Mouse (Mus musculus) midbrain, embryonic 11.5 days (tissue): ENCODE measurements around the gene Lax1. TPM values are rescaled to one million over a fixed set of nuclear protein-coding genes. Genes with fewer than 3 reads are reported as not detected.

Experiments
- ATAC-seq: fragments of 200-750 bp; cut with Nextera tagmentation; 2 replicates; pipeline ENCODE4 v1.8.0; 2017; ENCODE audit warnings: moderate TSS enrichment, moderate library complexity; ENCODE audit not compliant: low FRiP score
- DNase-seq: peaks from one replicate; pipeline ENCODE4 v3.0.0; 2015; ENCODE audit warnings: low spot score; ENCODE audit errors: missing footprints
- H3K27ac ChIP-seq: fragments of 300-500 bp; sonication (generic); 2 replicates; pipeline ENCODE4 v1.5.1; 2014; ENCODE audit warnings: low read depth, low read length
- H3K27me3 ChIP-seq: fragments of 300-500 bp; sonication (generic); 2 replicates; pipeline ENCODE4 v1.6.1; 2014; ENCODE audit warnings: mild to moderate bottlenecking, low read length, moderate library complexity, mixed read lengths; ENCODE audit not compliant: control insufficient read depth, insufficient read depth
- H3K36me3 ChIP-seq: fragments of 300-500 bp; sonication (generic); 2 replicates; pipeline ENCODE4 v1.6.1; 2014; ENCODE audit warnings: mild to moderate bottlenecking, low read length, moderate library complexity, mixed read lengths; ENCODE audit not compliant: control insufficient read depth, insufficient read depth
- H3K4me1 ChIP-seq: fragments of 300-500 bp; sonication (generic); 2 replicates; pipeline ENCODE4 v1.6.1; 2014; ENCODE audit warnings: low read length; ENCODE audit not compliant: control insufficient read depth, insufficient read depth
- H3K4me2 ChIP-seq: fragments of 300-500 bp; sonication (generic); 2 replicates; pipeline ENCODE4 v1.6.1; 2014; ENCODE audit warnings: mild to moderate bottlenecking, moderate library complexity
- H3K4me3 ChIP-seq: fragments of 300-500 bp; sonication (generic); 2 replicates; pipeline ENCODE4 v1.5.1; 2014; ENCODE audit warnings: low read depth, low read length
- H3K9ac ChIP-seq: fragments of 300-500 bp; sonication (generic); 2 replicates; pipeline ENCODE4 v1.6.1; 2014; ENCODE audit warnings: low read length
- H3K9me3 ChIP-seq: fragments of 300-500 bp; sonication (generic); 2 replicates; pipeline ENCODE4 v1.6.1; 2016; ENCODE audit warnings: low read length; ENCODE audit not compliant: control insufficient read depth
- WGBS: fragments of 180-500 bp; shearing (Covaris S2); extraction: QIAGEN DNeasy Blood & Tissue Kit; methylation state at CpG from one replicate; pipeline ENCODE4 v1.1.7; 2014; 5-methylcytosine and 5-hydroxymethylcytosine counted together
- polyA plus RNA-seq: library from polyadenylated mRNA; unstranded; fragments of >200 nt; fragmentation: Nextera tagmentation; extraction: Ambion mirVana; gene quantifications from 2 replicates; pipeline ENCODE4 v1.2.1, GENCODE M21; 2014

The Lax1 gene
- polyA plus RNA-seq, 1 experiment from 2014 or later, result 0.20 TPM

- Histone ChIP-seq H3K36me3 (no peaks in the 10 kb centered on the region), H3K4me3 (no peak overlapping the region), H3K9ac (no peak overlapping the region), H3K9me3 (no peaks in the 10 kb centered on the region), H3K27me3 (no peaks in the 10 kb centered on the region), H3K4me1 (peaks cover 5% of the 10 kb centered on the region; the same call in 1 of the 2 replicates), H3K27ac (no peak overlapping the region), H3K4me2 (no peak overlapping the region)
- DNase-seq (no peak), ATAC-seq (no peak)
- 90% methylated on average over 1 of the region's 1 CpGs for WGBS
Observed at GRCm38 (mm10) chr1:133694876-133695275, 5.0 kb upstream of the Lax1 start.

DNA sequence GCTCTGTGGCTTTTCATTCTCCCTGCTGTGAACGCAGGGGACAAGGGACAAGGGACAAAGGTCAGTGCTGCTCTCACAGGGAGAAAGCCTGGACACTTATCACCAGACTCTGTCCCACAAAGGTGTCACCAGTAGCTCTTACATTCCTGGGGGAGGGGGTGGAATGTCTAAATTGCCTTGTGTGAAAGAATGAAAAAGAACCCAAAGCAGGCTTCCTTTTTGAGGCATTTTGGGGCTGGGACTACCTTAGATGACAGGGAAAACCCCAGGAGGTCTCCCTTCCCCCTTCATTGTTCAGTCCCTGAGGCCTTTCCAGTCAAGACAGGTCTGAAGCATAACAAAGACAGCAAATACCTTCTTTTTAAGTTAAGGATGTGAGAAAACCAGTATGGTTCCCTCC, 4.4 kb upstream of the Lax1 start:
- Histone ChIP-seq H3K9ac (no peak overlapping the region), H3K9me3 (no peaks in the 10 kb centered on the region), H3K4me1 (peaks cover 5% of the 10 kb centered on the region; the same call in 1 of the 2 replicates), H3K4me3 (no peak overlapping the region), H3K4me2 (no peak overlapping the region), H3K27ac (no peak overlapping the region), H3K27me3 (no peaks in the 10 kb centered on the region), H3K36me3 (no peaks in the 10 kb centered on the region)
- DNase-seq, result no peak
- WGBS, result 0% methylated on average over 1 of the region's 1 CpGs
- ATAC-seq, result no peak

GRCm38 (mm10) chr1:133693536-133694114, 3.7 kb upstream of the Lax1 start:
- DNase-seq (no peak), ATAC-seq (no peak)
- no peaks in the 10 kb centered on the region for H3K27me3 ChIP-seq
- H3K4me3 ChIP-seq, result no peak overlapping the region
- H3K4me2 ChIP-seq, result no peak overlapping the region
- no peak overlapping the region for H3K27ac ChIP-seq
- H3K9ac ChIP-seq, result no peak overlapping the region
- WGBS, result 72% methylated on average over 11 of the region's 11 CpGs
- peaks cover 5% of the 10 kb centered on the region; the same call in 1 of the 2 replicates for H3K4me1 ChIP-seq
- no peaks in the 10 kb centered on the region for H3K9me3 ChIP-seq
- H3K36me3 ChIP-seq, result no peaks in the 10 kb centered on the region

DNA sequence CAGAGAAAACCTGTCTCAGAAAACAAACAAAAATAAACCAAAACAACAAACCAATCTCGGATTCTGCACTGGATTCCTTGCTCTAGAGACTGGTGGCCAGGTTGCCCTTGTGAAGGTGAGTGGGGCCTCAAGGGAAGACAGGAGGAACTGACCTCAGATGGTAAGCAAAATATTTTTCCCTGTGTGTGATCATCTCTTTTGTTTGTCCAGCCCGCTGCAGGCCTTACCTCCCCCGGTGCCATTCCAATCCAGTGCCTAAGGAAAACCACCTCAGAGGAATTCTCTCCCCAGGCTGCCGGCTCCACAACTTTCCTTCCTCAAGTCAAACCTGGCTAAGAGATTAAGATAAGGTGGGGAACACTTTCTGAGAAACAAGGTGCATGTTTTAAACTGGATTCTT, 2.3 kb upstream of the Lax1 start:
- no peak overlapping the region for H3K4me3 ChIP-seq
- H3K4me1 ChIP-seq, result peaks cover 5% of the 10 kb centered on the region; the same call in 1 of the 2 replicates
- ATAC-seq (no peak), DNase-seq (no peak)
- H3K9me3 ChIP-seq, result no peaks in the 10 kb centered on the region
- no peaks in the 10 kb centered on the region for H3K36me3 ChIP-seq
- no peak overlapping the region for H3K27ac ChIP-seq
- H3K4me2 ChIP-seq, result no peak overlapping the region
- no peak overlapping the region for H3K9ac ChIP-seq
- 38% methylated on average over 4 of the region's 4 CpGs for WGBS
- no peaks in the 10 kb centered on the region for H3K27me3 ChIP-seq

- Histone ChIP-seq H3K4me1 (peaks cover 5% of the 10 kb centered on the region; the same call in 1 of the 2 replicates), H3K27me3 (no peaks in the 10 kb centered on the region), H3K9me3 (no peaks in the 10 kb centered on the region), H3K27ac (no peak overlapping the region), H3K4me2 (no peak overlapping the region), H3K9ac (no peak overlapping the region), H3K36me3 (no peaks in the 10 kb centered on the region), H3K4me3 (no peak overlapping the region)
- 94% methylated on average over 6 of the region's 6 CpGs for whole genome bisulfite sequencing
- DNase-seq (no peak), ATAC-seq (no peak)
Observed at GRCm38 (mm10) chr1:133691046-133691445, 1.1 kb upstream of the Lax1 start.

GRCm38 (mm10) chr1:133688301-133688700, 1.6 kb downstream of the Lax1 start:
- no peak overlapping the region for H3K27ac ChIP-seq
- no peaks in the 10 kb centered on the region for H3K4me1 ChIP-seq
- H3K36me3 ChIP-seq, result no peaks in the 10 kb centered on the region
- H3K4me3 ChIP-seq, result no peak overlapping the region
- 63% methylated on average over 7 of the region's 7 CpGs for WGBS
- no peaks in the 10 kb centered on the region for H3K27me3 ChIP-seq
- DNase-seq (peak; percentile 56), ATAC-seq (no peak)
- H3K4me2 ChIP-seq, result no peak overlapping the region
- no peak overlapping the region for H3K9ac ChIP-seq
- H3K9me3 ChIP-seq, result no peaks in the 10 kb centered on the region

GRCm38 (mm10) chr1:133685749-133686519, 4.0 kb downstream of the Lax1 start:
- 83% methylated on average over 10 of the region's 10 CpGs for WGBS
- ATAC-seq, result no peak
- H3K4me3 ChIP-seq, result no peak overlapping the region
- no peak for DNase-seq
- no peak overlapping the region for H3K9ac ChIP-seq
- no peaks in the 10 kb centered on the region for H3K36me3 ChIP-seq
- no peak overlapping the region for H3K27ac ChIP-seq
- H3K9me3 ChIP-seq, result no peaks in the 10 kb centered on the region
- no peak overlapping the region for H3K4me2 ChIP-seq
- no peaks in the 10 kb centered on the region for H3K27me3 ChIP-seq
- no peaks in the 10 kb centered on the region for H3K4me1 ChIP-seq

- Histone ChIP-seq H3K9ac (no peak overlapping the region), H3K9me3 (no peaks in the 10 kb centered on the region), H3K4me2 (no peak overlapping the region), H3K4me3 (no peak overlapping the region), H3K36me3 (no peaks in the 10 kb centered on the region), H3K4me1 (no peaks in the 10 kb centered on the region), H3K27ac (no peak overlapping the region), H3K27me3 (no peaks in the 10 kb centered on the region)
- ATAC-seq, result no peak
- no peak for DNase-seq
- WGBS, result 79% methylated on average over 3 of the region's 3 CpGs
Observed at GRCm38 (mm10) chr1:133671801-133672200, 18.1 kb downstream of the Lax1 start.

DNA sequence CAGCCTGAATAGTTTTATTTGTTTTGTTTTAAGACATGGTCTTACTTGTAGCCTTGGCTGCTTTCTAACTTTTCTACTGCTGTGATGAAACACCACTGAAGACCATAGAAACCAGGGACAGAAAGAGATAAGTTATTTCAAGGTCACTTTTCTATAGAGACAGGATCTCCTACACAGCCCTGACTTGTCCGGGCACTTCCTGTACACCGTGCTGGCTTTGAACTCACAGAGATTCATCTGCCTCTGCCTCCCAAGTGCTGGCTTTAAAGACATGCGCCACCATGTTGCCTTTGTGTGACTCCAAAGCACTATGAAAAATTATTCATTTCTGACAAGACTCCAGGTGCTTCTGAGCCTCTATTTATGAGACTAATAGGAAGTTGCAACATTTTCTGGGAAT, 18.6 kb downstream of the Lax1 start:
- no peaks in the 10 kb centered on the region for H3K9me3 ChIP-seq
- no peak overlapping the region for H3K27ac ChIP-seq
- ATAC-seq (no peak), DNase-seq (no peak)
- no peak overlapping the region for H3K9ac ChIP-seq
- 89% methylated on average over 3 of the region's 3 CpGs for WGBS
- H3K4me1 ChIP-seq, result no peaks in the 10 kb centered on the region
- no peak overlapping the region for H3K4me2 ChIP-seq
- no peaks in the 10 kb centered on the region for H3K36me3 ChIP-seq
- no peak overlapping the region for H3K4me3 ChIP-seq
- no peaks in the 10 kb centered on the region for H3K27me3 ChIP-seq
